Mouse (Mus musculus): Measurements from ENCODE around the gene Casq2. TPM values are rescaled to one million over a fixed set of nuclear protein-coding genes. Genes with fewer than 3 reads are reported as not detected.

Casq2 gene
- polyA plus RNA-seq, 1 experiment from 2014 or later, result 0.95 TPM

DNA sequence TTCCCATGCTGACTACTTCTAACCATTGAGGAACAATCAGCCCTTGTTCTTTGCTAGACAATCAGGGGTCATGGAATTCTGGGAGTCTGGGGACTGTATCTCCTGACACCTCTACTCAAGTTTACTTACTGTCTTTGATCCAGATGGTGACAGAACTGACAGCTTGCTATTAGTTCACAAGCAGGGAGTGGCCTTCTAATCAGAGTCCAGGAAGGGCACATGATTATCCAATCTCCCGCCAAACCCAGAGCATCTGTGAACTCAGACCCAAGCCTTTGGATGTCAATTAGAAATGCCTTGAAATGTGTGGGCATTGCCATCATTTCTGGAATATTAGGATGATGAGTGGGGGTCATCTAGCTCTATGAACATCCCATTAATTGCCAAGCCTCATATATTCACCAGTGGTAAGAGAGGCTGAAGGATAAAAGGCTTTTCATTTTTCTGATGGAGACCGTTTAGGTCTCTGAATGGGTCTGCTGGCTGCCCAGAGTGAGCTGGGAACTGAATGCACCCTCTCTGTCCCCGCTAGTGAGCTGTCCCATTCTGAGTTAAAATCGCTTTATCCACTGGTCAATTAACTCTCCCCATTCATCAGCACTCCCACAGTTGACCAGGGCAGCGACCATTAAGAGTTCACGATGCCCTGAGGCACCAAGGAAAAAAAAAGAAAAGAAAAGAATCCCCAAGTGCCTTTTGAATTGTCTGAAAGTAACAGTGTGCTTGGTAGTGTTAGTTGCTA lies 59.6 kb downstream of the Casq2 start:
- H3K27ac ChIP-seq (ENCODE audit: low read depth, low read length), result no peak overlapping the region

DNA sequence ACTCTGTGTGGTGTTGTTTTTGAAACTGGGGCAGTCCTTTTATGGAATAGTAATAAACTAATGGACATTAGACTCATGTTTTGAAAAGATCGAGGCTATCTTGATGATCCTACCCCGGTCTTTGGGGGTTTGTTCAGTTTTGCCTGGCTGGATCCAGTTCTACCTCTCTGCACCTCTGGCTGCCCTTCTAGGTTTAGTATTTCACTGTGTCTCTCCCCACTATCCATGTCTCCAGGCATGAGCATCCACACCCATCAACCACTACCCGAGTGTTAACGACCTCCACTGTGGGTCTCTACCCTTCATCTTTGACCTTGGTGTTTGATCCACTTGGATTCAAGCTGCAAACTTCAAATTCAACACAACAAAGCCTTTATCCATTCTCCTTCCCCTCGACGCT lies 60.2 kb downstream of the Casq2 start:
- H3K36me3 ChIP-seq (ENCODE audit: control insufficient read depth, insufficient read depth, low read length), result no peaks in the 10 kb centered on the region
- H3K4me3 ChIP-seq (ENCODE audit: low read depth, low read length), result no peak overlapping the region
- no peak overlapping the region for H3K4me2 ChIP-seq
- H3K27me3 ChIP-seq (replicated peaks; ENCODE audit: control insufficient read depth, insufficient read depth, low read length), result no peaks in the 10 kb centered on the region
- no peak overlapping the region for H3K9ac ChIP-seq (ENCODE audit: low read depth, low read length)
- ATAC-seq (replicated peaks; ENCODE audit: low FRiP score) (no peak), DNase-seq (ENCODE audit: low spot score) (no peak)
- H3K27ac ChIP-seq (ENCODE audit: low read depth, low read length), result no peak overlapping the region
- H3K4me1 ChIP-seq (replicated peaks; ENCODE audit: control insufficient read depth, insufficient read depth, low read length), result peaks cover 21% of the 10 kb centered on the region
- 88% methylated on average over 6 of the region's 6 CpGs for WGBS
- H3K9me3 ChIP-seq (ENCODE audit: control insufficient read depth, low read length), result no peaks in the 10 kb centered on the region

More for the DNA sequence above, 59.6 kb downstream of the Casq2 start:
- H3K4me1 ChIP-seq (replicated peaks; ENCODE audit: control insufficient read depth, insufficient read depth, low read length), result peaks cover 21% of the 10 kb centered on the region
- no peak overlapping the region for H3K4me3 ChIP-seq (ENCODE audit: low read depth, low read length)
- H3K27me3 ChIP-seq (replicated peaks; ENCODE audit: control insufficient read depth, insufficient read depth, low read length), result no peaks in the 10 kb centered on the region
- ATAC-seq (replicated peaks; ENCODE audit: low FRiP score) (no peak), DNase-seq (ENCODE audit: low spot score) (no peak)
- H3K36me3 ChIP-seq (ENCODE audit: control insufficient read depth, insufficient read depth, low read length), result no peaks in the 10 kb centered on the region
- H3K9me3 ChIP-seq (ENCODE audit: control insufficient read depth, low read length), result no peaks in the 10 kb centered on the region
- H3K4me2 ChIP-seq, result no peak overlapping the region
- 65% methylated on average over 6 of the region's 6 CpGs for WGBS
- no peak overlapping the region for H3K9ac ChIP-seq (ENCODE audit: low read depth, low read length)

DNA sequence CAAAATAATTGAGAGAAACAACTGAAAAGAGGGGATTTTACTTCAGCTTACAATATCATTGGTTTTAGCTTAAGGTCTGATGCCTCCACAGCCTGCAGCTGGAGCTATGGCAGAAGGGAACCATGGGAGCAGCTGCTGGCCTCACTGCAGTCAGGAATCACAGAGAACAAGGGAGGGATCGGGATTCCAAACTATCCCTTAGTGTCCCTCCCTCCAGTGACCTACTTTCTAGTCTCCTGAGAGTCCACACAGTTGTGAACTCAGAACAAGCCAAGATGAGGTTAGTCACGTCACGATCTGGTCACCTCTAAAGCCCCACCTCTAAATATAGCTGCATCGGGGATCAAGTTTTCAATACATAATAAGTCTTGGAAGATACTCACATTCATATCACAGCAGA lies 61.0 kb downstream of the Casq2 start:
- no peaks in the 10 kb centered on the region for H3K36me3 ChIP-seq (ENCODE audit: control insufficient read depth, insufficient read depth, low read length)
- no peaks in the 10 kb centered on the region for H3K27me3 ChIP-seq (replicated peaks; ENCODE audit: control insufficient read depth, insufficient read depth, low read length)
- no peak overlapping the region for H3K4me3 ChIP-seq (ENCODE audit: low read depth, low read length)
- no peak for ATAC-seq (replicated peaks; ENCODE audit: low FRiP score)
- H3K4me1 ChIP-seq (replicated peaks; ENCODE audit: control insufficient read depth, insufficient read depth, low read length), result peaks cover 21% of the 10 kb centered on the region
- no peak overlapping the region for H3K9ac ChIP-seq (ENCODE audit: low read depth, low read length)
- no peak overlapping the region for H3K4me2 ChIP-seq
- no peak overlapping the region for H3K27ac ChIP-seq (ENCODE audit: low read depth, low read length)
- no peaks in the 10 kb centered on the region for H3K9me3 ChIP-seq (ENCODE audit: control insufficient read depth, low read length)
- WGBS, result 88% methylated on average over 4 of the region's 4 CpGs
- no peak for DNase-seq (ENCODE audit: low spot score)

DNA sequence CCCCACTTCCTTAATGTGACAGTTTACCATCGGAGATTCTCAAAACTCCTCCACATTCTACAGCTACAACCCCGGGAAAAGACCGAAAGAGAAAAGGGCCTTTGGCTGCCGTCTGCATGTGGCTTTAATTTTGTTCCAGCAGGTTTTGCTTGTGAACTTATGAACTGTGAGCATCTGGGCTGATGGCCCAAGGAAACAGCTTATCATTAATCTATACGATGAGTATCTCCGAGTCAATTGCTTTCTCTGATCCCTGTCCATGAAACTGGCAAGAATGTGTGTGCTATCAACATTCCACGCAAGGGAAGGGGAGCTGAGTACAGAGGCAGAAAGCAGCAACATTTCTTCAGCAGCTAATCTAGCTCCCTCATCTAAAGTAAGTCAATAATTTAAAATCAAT lies 63.7 kb downstream of the Casq2 start:
- H3K4me3 ChIP-seq (ENCODE audit: low read depth, low read length), result no peak overlapping the region
- no peak for DNase-seq (ENCODE audit: low spot score)
- no peak overlapping the region for H3K4me2 ChIP-seq
- no peaks in the 10 kb centered on the region for H3K36me3 ChIP-seq (ENCODE audit: control insufficient read depth, insufficient read depth, low read length)
- peaks cover 9% of the 10 kb centered on the region for H3K4me1 ChIP-seq (replicated peaks; ENCODE audit: control insufficient read depth, insufficient read depth, low read length)
- H3K9me3 ChIP-seq (ENCODE audit: control insufficient read depth, low read length), result no peaks in the 10 kb centered on the region
- no peak for ATAC-seq (replicated peaks; ENCODE audit: low FRiP score)
- 56% methylated on average over 7 of the region's 7 CpGs for WGBS
- no peak overlapping the region for H3K27ac ChIP-seq (ENCODE audit: low read depth, low read length)
- no peak overlapping the region for H3K9ac ChIP-seq (ENCODE audit: low read depth, low read length)
- no peaks in the 10 kb centered on the region for H3K27me3 ChIP-seq (replicated peaks; ENCODE audit: control insufficient read depth, insufficient read depth, low read length)

DNA sequence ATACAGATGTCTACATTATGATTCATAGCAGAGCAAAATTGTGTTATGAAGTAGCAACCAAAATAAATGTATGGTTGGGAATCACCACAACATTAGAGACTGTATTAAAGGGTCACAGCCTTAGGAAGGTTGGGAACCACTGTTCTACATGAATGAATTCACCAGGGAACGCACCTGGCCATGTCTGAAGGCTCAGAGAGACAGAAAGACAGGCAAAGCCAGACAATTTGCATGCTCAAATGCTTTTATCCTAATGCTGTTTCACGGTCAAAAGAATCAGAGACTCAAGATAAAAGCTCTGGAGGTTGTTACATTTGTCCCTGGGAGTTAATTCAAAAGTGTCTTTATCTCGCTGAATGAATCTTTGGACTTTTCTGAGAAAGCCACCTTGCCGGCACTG lies 65.6 kb downstream of the Casq2 start:
- Histone ChIP-seq H3K9me3 (ENCODE audit: control insufficient read depth, low read length) (no peaks in the 10 kb centered on the region), H3K4me2 (no peak overlapping the region), H3K9ac (ENCODE audit: low read depth, low read length) (no peak overlapping the region), H3K27ac (ENCODE audit: low read depth, low read length) (no peak overlapping the region), H3K36me3 (ENCODE audit: control insufficient read depth, insufficient read depth, low read length) (peaks cover 5% of the 10 kb centered on the region; the same call in 1 of the 2 replicates), H3K27me3 (replicated peaks; ENCODE audit: control insufficient read depth, insufficient read depth, low read length) (no peaks in the 10 kb centered on the region), H3K4me1 (replicated peaks; ENCODE audit: control insufficient read depth, insufficient read depth, low read length) (peaks cover 3% of the 10 kb centered on the region; the same call in 1 of the 2 replicates), H3K4me3 (ENCODE audit: low read depth, low read length) (no peak overlapping the region)
- WGBS, result 74% methylated on average over 4 of the region's 4 CpGs
- no peak for DNase-seq (ENCODE audit: low spot score)
- no peak for ATAC-seq (replicated peaks; ENCODE audit: low FRiP score)

DNA sequence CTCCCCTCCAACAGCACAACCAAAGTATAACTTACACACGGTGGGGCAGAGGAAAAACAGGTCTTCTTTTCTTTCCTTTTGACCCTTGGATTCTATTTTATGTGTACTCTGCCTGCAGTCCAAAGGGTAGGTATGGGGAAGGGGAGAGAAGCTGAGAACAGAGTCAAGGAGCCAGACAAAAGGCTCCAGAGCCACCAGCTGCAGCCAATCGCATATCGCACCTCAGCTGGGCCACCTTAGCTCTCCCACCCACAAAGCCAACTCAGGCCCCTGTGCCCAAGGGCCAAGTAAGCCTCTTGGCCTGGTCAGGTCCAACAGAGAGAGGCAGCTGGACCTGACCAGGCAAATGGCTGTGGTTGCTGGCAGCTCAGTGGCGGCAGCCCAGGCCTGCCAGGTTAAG lies 66.3 kb downstream of the Casq2 start:
- no peaks in the 10 kb centered on the region for H3K27me3 ChIP-seq (replicated peaks; ENCODE audit: control insufficient read depth, insufficient read depth, low read length)
- H3K4me1 ChIP-seq (replicated peaks; ENCODE audit: control insufficient read depth, insufficient read depth, low read length), result 0 out of 2 replicates have a peak, but pooled peaks cover 5% of the 10 kb centered on the region
- H3K9me3 ChIP-seq (ENCODE audit: control insufficient read depth, low read length), result no peaks in the 10 kb centered on the region
- no peak overlapping the region for H3K4me3 ChIP-seq (ENCODE audit: low read depth, low read length)
- peaks cover 10% of the 10 kb centered on the region; the same call in 1 of the 2 replicates for H3K36me3 ChIP-seq (ENCODE audit: control insufficient read depth, insufficient read depth, low read length)
- no peak overlapping the region for H3K4me2 ChIP-seq
- 61% methylated on average over 4 of the region's 4 CpGs for WGBS
- no peak overlapping the region for H3K27ac ChIP-seq (ENCODE audit: low read depth, low read length)
- no peak for ATAC-seq (replicated peaks; ENCODE audit: low FRiP score)
- DNase-seq (ENCODE audit: low spot score), result no peak
- no peak overlapping the region for H3K9ac ChIP-seq (ENCODE audit: low read depth, low read length)

DNA sequence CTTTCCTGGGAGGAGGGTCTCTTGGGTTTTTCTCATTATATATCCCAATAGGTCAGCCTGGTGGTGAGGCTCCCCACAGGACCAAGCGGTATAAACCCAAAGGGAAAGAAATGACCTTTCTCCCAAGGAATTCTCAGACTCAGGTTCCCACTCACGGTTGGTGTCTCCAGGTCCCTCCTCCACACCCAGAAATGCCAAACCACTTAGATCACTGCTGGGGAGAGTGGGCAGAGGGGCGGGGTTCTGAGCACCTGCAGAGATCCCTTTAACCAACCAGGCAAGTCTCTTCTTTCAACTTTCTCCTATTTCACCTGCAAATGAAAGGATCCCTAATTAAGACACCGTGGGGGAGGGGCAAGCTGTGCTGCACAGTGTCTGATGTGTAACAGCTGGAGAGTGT lies 66.7 kb downstream of the Casq2 start:
- ATAC-seq (replicated peaks; ENCODE audit: low FRiP score), result no peak
- Histone ChIP-seq H3K9ac (ENCODE audit: low read depth, low read length) (no peak overlapping the region), H3K27ac (ENCODE audit: low read depth, low read length) (no peak overlapping the region), H3K36me3 (ENCODE audit: control insufficient read depth, insufficient read depth, low read length) (peaks cover 14% of the 10 kb centered on the region; the same call in 1 of the 2 replicates), H3K27me3 (replicated peaks; ENCODE audit: control insufficient read depth, insufficient read depth, low read length) (no peaks in the 10 kb centered on the region), H3K9me3 (ENCODE audit: control insufficient read depth, low read length) (no peaks in the 10 kb centered on the region), H3K4me3 (ENCODE audit: low read depth, low read length) (no peak overlapping the region), H3K4me1 (replicated peaks; ENCODE audit: control insufficient read depth, insufficient read depth, low read length) (0 out of 2 replicates have a peak, but pooled peaks cover 5% of the 10 kb centered on the region), H3K4me2 (no peak overlapping the region)
- no peak for DNase-seq (ENCODE audit: low spot score)
- whole genome bisulfite sequencing, result 37% methylated on average over 4 of the region's 4 CpGs

DNA sequence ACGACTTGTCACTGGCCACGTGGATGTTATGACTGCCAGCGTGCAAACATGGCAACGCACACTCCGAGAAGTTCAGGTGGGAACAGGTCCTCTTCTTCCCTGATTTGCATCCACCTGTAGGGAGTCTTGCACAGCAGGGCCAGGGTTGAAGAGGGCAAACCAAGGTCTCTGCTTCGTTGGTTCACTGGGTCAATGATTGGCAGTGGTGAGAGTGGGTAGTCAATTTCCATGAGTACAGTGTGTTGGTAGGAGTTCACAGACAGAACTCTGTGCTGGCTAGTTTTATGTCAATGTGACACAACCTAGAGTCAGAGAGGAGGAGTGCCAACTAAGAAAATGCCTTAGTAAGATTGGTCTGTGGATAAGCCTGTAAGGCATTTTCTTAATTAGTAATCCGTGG lies 67.9 kb downstream of the Casq2 start:
- Histone ChIP-seq H3K4me2 (no peak overlapping the region), H3K36me3 (ENCODE audit: control insufficient read depth, insufficient read depth, low read length) (peaks cover 14% of the 10 kb centered on the region; the same call in 1 of the 2 replicates)
- 88% methylated on average over 7 of the region's 7 CpGs for WGBS

DNA sequence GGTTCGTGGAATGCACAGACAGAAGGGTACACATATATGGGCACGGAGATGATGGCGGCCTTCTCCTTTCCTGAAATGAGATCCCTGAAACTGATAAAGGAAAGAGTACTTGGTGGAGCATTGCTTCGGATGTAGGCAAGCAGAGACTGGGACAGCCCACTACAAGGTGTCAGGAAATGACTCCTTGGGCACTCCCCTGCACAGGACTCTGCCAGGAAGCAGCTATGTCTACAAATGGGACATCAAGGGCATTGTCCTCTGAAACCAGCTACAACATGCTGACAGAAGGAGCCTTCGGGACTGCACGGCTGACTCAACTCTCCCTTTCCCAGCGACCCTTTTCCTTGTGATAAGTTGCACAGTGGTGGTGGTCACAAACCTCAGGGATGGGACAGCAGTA lies 70.5 kb downstream of the Casq2 start:
- Histone ChIP-seq H3K9me3 (ENCODE audit: control insufficient read depth, low read length) (no peaks in the 10 kb centered on the region), H3K9ac (ENCODE audit: low read depth, low read length) (no peak overlapping the region), H3K27me3 (replicated peaks; ENCODE audit: control insufficient read depth, insufficient read depth, low read length) (no peaks in the 10 kb centered on the region), H3K4me1 (replicated peaks; ENCODE audit: control insufficient read depth, insufficient read depth, low read length) (peaks cover 15% of the 10 kb centered on the region), H3K36me3 (ENCODE audit: control insufficient read depth, insufficient read depth, low read length) (peaks cover 25% of the 10 kb centered on the region; the same call in 1 of the 2 replicates), H3K27ac (ENCODE audit: low read depth, low read length) (no peak overlapping the region), H3K4me3 (ENCODE audit: low read depth, low read length) (no peak overlapping the region), H3K4me2 (no peak overlapping the region)
- no peak for DNase-seq (ENCODE audit: low spot score)
- 85% methylated on average over 7 of the region's 7 CpGs for WGBS
- ATAC-seq (replicated peaks; ENCODE audit: low FRiP score), result no peak

More for the DNA sequence above, 67.9 kb downstream of the Casq2 start:
- H3K9ac ChIP-seq (ENCODE audit: low read depth, low read length), result no peak overlapping the region
- DNase-seq (ENCODE audit: low spot score), result no peak
- ATAC-seq (replicated peaks; ENCODE audit: low FRiP score), result no peak
- H3K27me3 ChIP-seq (replicated peaks; ENCODE audit: control insufficient read depth, insufficient read depth, low read length), result no peaks in the 10 kb centered on the region
- H3K4me1 ChIP-seq (replicated peaks; ENCODE audit: control insufficient read depth, insufficient read depth, low read length), result peaks cover 5% of the 10 kb centered on the region
- H3K4me3 ChIP-seq (ENCODE audit: low read depth, low read length), result no peak overlapping the region
- H3K27ac ChIP-seq (ENCODE audit: low read depth, low read length), result no peak overlapping the region
- H3K9me3 ChIP-seq (ENCODE audit: control insufficient read depth, low read length), result no peaks in the 10 kb centered on the region
